Mouse (Mus musculus) right cerebral cortex, postnatal 14 days (tissue): ENCODE measurements at regions not wholly inside any gene's neighbourhood (a gene's known extent, or its start where the extent isn't known, plus 50 kb on each side); places are given as distances from the start of the nearest gene placed in this dataset.

ENCODE experiments used
- DNase-seq: peaks from one replicate; pipeline ENCODE4 v3.0.0; 2022

- DNase-seq, result no peak
Observed at GRCm38 (mm10) chr6:117237096-117237495, 68.8 kb downstream of the Cxcl12 start.

GRCm38 (mm10) chr6:117241206-117241605, 72.9 kb downstream of the Cxcl12 start:
- DNase-seq, result no peak

GRCm38 (mm10) chr6:117245398-117245797, 77.1 kb downstream of the Cxcl12 start:
- DNase-seq, result no peak

GRCm38 (mm10) chr6:117245849-117246248, 77.5 kb downstream of the Cxcl12 start:
- DNase-seq, result no peak

- DNase-seq, result peak; percentile 23
Observed at GRCm38 (mm10) chr6:117249230-117249921, 81.0 kb downstream of the Cxcl12 start.

- DNase-seq, result no peak
Observed at GRCm38 (mm10) chr6:117250051-117250450, 81.7 kb downstream of the Cxcl12 start.

- DNase-seq, result no peak
Observed at GRCm38 (mm10) chr6:117251383-117251925, 83.1 kb downstream of the Cxcl12 start.

- DNase-seq, result no peak
Observed at GRCm38 (mm10) chr6:117252361-117252760, 84.0 kb downstream of the Cxcl12 start.

- DNase-seq, result no peak
Observed at GRCm38 (mm10) chr6:117253036-117253435, 84.7 kb downstream of the Cxcl12 start.

GRCm38 (mm10) chr6:117253586-117254330, 85.4 kb downstream of the Cxcl12 start:
- DNase-seq, result no peak

GRCm38 (mm10) chr6:117254620-117255228, 86.4 kb downstream of the Cxcl12 start:
- DNase-seq, result peak; percentile 85

GRCm38 (mm10) chr6:117255399-117256098, 87.2 kb downstream of the Cxcl12 start:
- DNase-seq, result no peak

GRCm38 (mm10) chr6:117256099-117256471, 87.8 kb downstream of the Cxcl12 start:
- DNase-seq, result no peak

GRCm38 (mm10) chr6:117257591-117257990, 89.3 kb downstream of the Cxcl12 start:
- no peak for DNase-seq

- no peak for DNase-seq
Observed at GRCm38 (mm10) chr6:117267906-117268305, 99.6 kb downstream of the Cxcl12 start.

GRCm38 (mm10) chr6:117268376-117268775, 100.0 kb downstream of the Cxcl12 start:
- DNase-seq, result no peak

- no peak for DNase-seq
Observed at GRCm38 (mm10) chr6:117270261-117270660, 101.9 kb downstream of the Cxcl12 start.

GRCm38 (mm10) chr6:117271562-117272226, 103.4 kb downstream of the Cxcl12 start:
- DNase-seq, result no peak

- no peak for DNase-seq
Observed at GRCm38 (mm10) chr6:117272227-117272955, 104.1 kb downstream of the Cxcl12 start.

GRCm38 (mm10) chr6:117275915-117276314, 107.6 kb downstream of the Cxcl12 start:
- no peak for DNase-seq

- DNase-seq, result no peak
Observed at GRCm38 (mm10) chr6:117276850-117277249, 108.5 kb downstream of the Cxcl12 start.

GRCm38 (mm10) chr6:117279297-117279696, 111.0 kb downstream of the Cxcl12 start:
- no peak for DNase-seq
